Mouse (Mus musculus): Measurements from ENCODE around the gene Bnipl. TPM values are rescaled to one million over a fixed set of nuclear protein-coding genes. Genes with fewer than 3 reads are reported as not detected.

Gene Bnipl
- polyA plus RNA-seq, 1 experiment: 0.09 TPM

GRCm38 (mm10) chr3:95239971-95240370 lies 11.0 kb downstream of the Bnipl start:
- DNase-seq: peak; percentile 50
- H3K36me3 ChIP-seq (ENCODE audit: control insufficient read depth, insufficient read depth, low read length): peaks cover 3% of the 10 kb centered on the region
- peaks cover 2% of the 10 kb centered on the region; the same call in 1 of the 2 replicates for H3K4me1 ChIP-seq (ENCODE audit: control insufficient read depth, insufficient read depth, low read length)
- no peak overlapping the region for H3K4me3 ChIP-seq (ENCODE audit: insufficient read depth, low read depth, low read length)
- no peaks in the 10 kb centered on the region for H3K27me3 ChIP-seq (replicated peaks; ENCODE audit: control insufficient read depth, insufficient read depth, low read length)
- WGBS: 72% methylated on average over 12 of the region's 12 CpGs
- no peak overlapping the region for H3K27ac ChIP-seq (ENCODE audit: insufficient read depth, low read depth, low read length)
- peak; percentile 18 for TF ChIP-seq POLR2A (IDR thresholded peaks at IDR 0.05; ENCODE audit: low read depth, low read length)
- no peak for TF ChIP-seq CTCF (conservative IDR thresholded peaks at IDR 0.05; ENCODE audit: insufficient read depth, insufficient read length, low read depth, low read length)

GRCm38 (mm10) chr3:95239022-95239421 lies 12.0 kb downstream of the Bnipl start:
- TF ChIP-seq CTCF (conservative IDR thresholded peaks at IDR 0.05; ENCODE audit: insufficient read depth, insufficient read length, low read depth, low read length) (no peak), POLR2A (IDR thresholded peaks at IDR 0.05; ENCODE audit: low read depth, low read length) (no peak)
- 82% methylated on average over 6 of the region's 6 CpGs for WGBS
- no peak overlapping the region for H3K27ac ChIP-seq (ENCODE audit: insufficient read depth, low read depth, low read length)
- peaks cover 3% of the 10 kb centered on the region for H3K36me3 ChIP-seq (ENCODE audit: control insufficient read depth, insufficient read depth, low read length)
- no peak for DNase-seq
- no peaks in the 10 kb centered on the region for H3K27me3 ChIP-seq (replicated peaks; ENCODE audit: control insufficient read depth, insufficient read depth, low read length)
- H3K4me1 ChIP-seq (ENCODE audit: control insufficient read depth, insufficient read depth, low read length): peaks cover 2% of the 10 kb centered on the region; the same call in 1 of the 2 replicates
- H3K4me3 ChIP-seq (ENCODE audit: insufficient read depth, low read depth, low read length): no peak overlapping the region

GRCm38 (mm10) chr3:95237541-95238099 lies 13.4 kb downstream of the Bnipl start:
- H3K36me3 ChIP-seq (ENCODE audit: control insufficient read depth, insufficient read depth, low read length): peaks cover 3% of the 10 kb centered on the region
- no peak overlapping the region for H3K4me3 ChIP-seq (ENCODE audit: insufficient read depth, low read depth, low read length)
- TF ChIP-seq POLR2A (IDR thresholded peaks at IDR 0.05; ENCODE audit: low read depth, low read length): no peak
- TF ChIP-seq CTCF (conservative IDR thresholded peaks at IDR 0.05; ENCODE audit: insufficient read depth, insufficient read length, low read depth, low read length): no peak
- H3K4me1 ChIP-seq (ENCODE audit: control insufficient read depth, insufficient read depth, low read length): peaks cover 13% of the 10 kb centered on the region
- 67% methylated on average over 8 of the region's 8 CpGs for WGBS
- no peaks in the 10 kb centered on the region for H3K27me3 ChIP-seq (replicated peaks; ENCODE audit: control insufficient read depth, insufficient read depth, low read length)
- H3K27ac ChIP-seq (ENCODE audit: insufficient read depth, low read depth, low read length): no peak overlapping the region
- DNase-seq: no peak

GRCm38 (mm10) chr3:95235386-95236301 lies 15.3 kb downstream of the Bnipl start:
- 65% methylated on average over 23 of the region's 23 CpGs for WGBS
- peak; percentile 47 for DNase-seq
- no peaks in the 10 kb centered on the region for H3K27me3 ChIP-seq (replicated peaks; ENCODE audit: control insufficient read depth, insufficient read depth, low read length)
- peaks cover 31% of the 10 kb centered on the region for H3K4me1 ChIP-seq (ENCODE audit: control insufficient read depth, insufficient read depth, low read length)
- no peak for TF ChIP-seq POLR2A (IDR thresholded peaks at IDR 0.05; ENCODE audit: low read depth, low read length)
- H3K4me3 ChIP-seq (ENCODE audit: insufficient read depth, low read depth, low read length): no peak overlapping the region
- H3K36me3 ChIP-seq (ENCODE audit: control insufficient read depth, insufficient read depth, low read length): peaks cover 3% of the 10 kb centered on the region
- H3K27ac ChIP-seq (ENCODE audit: insufficient read depth, low read depth, low read length): no peak overlapping the region

- peaks cover 3% of the 10 kb centered on the region for H3K36me3 ChIP-seq (ENCODE audit: control insufficient read depth, insufficient read depth, low read length)
- 50% methylated on average over 16 of the region's 16 CpGs for WGBS
- no peak overlapping the region for H3K4me3 ChIP-seq (ENCODE audit: insufficient read depth, low read depth, low read length)
- no peaks in the 10 kb centered on the region for H3K27me3 ChIP-seq (replicated peaks; ENCODE audit: control insufficient read depth, insufficient read depth, low read length)
- TF ChIP-seq POLR2A (IDR thresholded peaks at IDR 0.05; ENCODE audit: low read depth, low read length): no peak
- no peak for TF ChIP-seq CTCF (conservative IDR thresholded peaks at IDR 0.05; ENCODE audit: insufficient read depth, insufficient read length, low read depth, low read length)
- peaks cover 30% of the 10 kb centered on the region for H3K4me1 ChIP-seq (ENCODE audit: control insufficient read depth, insufficient read depth, low read length)
- H3K27ac ChIP-seq (ENCODE audit: insufficient read depth, low read depth, low read length): peak overlapping the region; percentile 96
- peak; percentile 82 for DNase-seq
Measured at GRCm38 (mm10) chr3:95233303-95233980, 17.6 kb downstream of the Bnipl start.

GRCm38 (mm10) chr3:95232771-95233170 lies 18.2 kb downstream of the Bnipl start:
- Histone ChIP-seq H3K36me3 (ENCODE audit: control insufficient read depth, insufficient read depth, low read length) (peaks cover 3% of the 10 kb centered on the region), H3K27ac (ENCODE audit: insufficient read depth, low read depth, low read length) (peak overlapping the region; percentile 96), H3K4me3 (ENCODE audit: insufficient read depth, low read depth, low read length) (no peak overlapping the region), H3K27me3 (replicated peaks; ENCODE audit: control insufficient read depth, insufficient read depth, low read length) (no peaks in the 10 kb centered on the region), H3K4me1 (ENCODE audit: control insufficient read depth, insufficient read depth, low read length) (peaks cover 30% of the 10 kb centered on the region)
- TF ChIP-seq POLR2A (IDR thresholded peaks at IDR 0.05; ENCODE audit: low read depth, low read length) (no peak), CTCF (conservative IDR thresholded peaks at IDR 0.05; ENCODE audit: insufficient read depth, insufficient read length, low read depth, low read length) (no peak)
- peak; percentile 86 for DNase-seq
- WGBS: 26% methylated on average over 7 of the region's 7 CpGs

Data from kidney, adult 2 months (tissue).